Mouse (Mus musculus) hindbrain, postnatal 0 days (tissue): ENCODE measurements at regions not wholly inside any gene's neighbourhood (a gene's known extent, or its start where the extent isn't known, plus 50 kb on each side); places are given as distances from the start of the nearest gene placed in this dataset.

ENCODE experiments used
- ATAC-seq: fragments of 200-750 bp; cut with Nextera tagmentation; 2 replicates; pipeline ENCODE4 v1.8.0; 2017; ENCODE audit warnings: mild to moderate bottlenecking, moderate TSS enrichment, moderate library complexity
- DNase-seq: peaks from one replicate; pipeline ENCODE4 v3.0.0-alpha.2; 2015; ENCODE audit warnings: low spot score
- H3K27ac ChIP-seq: fragments of 300-500 bp; sonication (generic); 2 replicates; pipeline ENCODE4 v1.5.1; 2014; ENCODE audit warnings: mild to moderate bottlenecking
- H3K27me3 ChIP-seq: fragments of 300-500 bp; sonication (generic); 2 replicates; pipeline ENCODE4 v1.6.1; 2014; ENCODE audit warnings: low read length, mixed read lengths; ENCODE audit not compliant: insufficient read depth
- H3K36me3 ChIP-seq: fragments of 300-500 bp; sonication (generic); 2 replicates; pipeline ENCODE4 v1.6.1; 2014; ENCODE audit warnings: low read length, mixed read lengths; ENCODE audit not compliant: insufficient read depth
- H3K4me1 ChIP-seq: fragments of 300-500 bp; sonication (generic); 2 replicates; pipeline ENCODE4 v1.6.1; 2014; ENCODE audit warnings: antibody characterized with exemption, low read length, mixed read lengths; ENCODE audit not compliant: insufficient read depth
- H3K4me2 ChIP-seq: fragments of 300-500 bp; sonication (generic); 2 replicates; pipeline ENCODE4 v1.6.1; 2014; ENCODE audit warnings: low read depth, mild to moderate bottlenecking, low read length, moderate library complexity, mixed read lengths
- H3K4me3 ChIP-seq: fragments of 300-500 bp; sonication (generic); 2 replicates; pipeline ENCODE4 v1.5.1; 2014; ENCODE audit warnings: low read length
- H3K9ac ChIP-seq: fragments of 300-500 bp; sonication (generic); replicated peaks from 2 replicates; pipeline ENCODE4 v1.6.1; 2014; ENCODE audit warnings: mild to moderate bottlenecking, low read length, moderate library complexity, mixed read lengths
- H3K9me3 ChIP-seq: fragments of 300-500 bp; sonication (generic); 2 replicates; pipeline ENCODE4 v1.6.1; 2016; ENCODE audit warnings: low read length, mixed read lengths
- CTCF ChIP-seq: IDR thresholded peaks from 2 replicates; pipeline ENCODE4 v1.5.1; 2016; ENCODE audit warnings: antibody characterized with exemption, control low read depth, low read depth
- WGBS: fragments of 180-500 bp; shearing (Covaris S2); extraction: QIAGEN DNeasy Blood & Tissue Kit; methylation state at CpG from one replicate; pipeline ENCODE4 v1.1.7; 2014; 5-methylcytosine and 5-hydroxymethylcytosine counted together

- 58% methylated on average over 6 of the region's 6 CpGs for WGBS
- Histone ChIP-seq H3K4me2 (no peak overlapping the region), H3K36me3 (no peaks in the 10 kb centered on the region), H3K4me1 (no peaks in the 10 kb centered on the region), H3K27ac (no peak overlapping the region), H3K9me3 (no peaks in the 10 kb centered on the region), H3K4me3 (no peak overlapping the region), H3K9ac (no peak overlapping the region), H3K27me3 (no peaks in the 10 kb centered on the region)
- TF ChIP-seq CTCF, result no peak
- ATAC-seq (no peak), DNase-seq (no peak)
Measured at GRCm38 (mm10) chr4:58663628-58664205, 110.0 kb upstream of the Lpar1 start.

DNA sequence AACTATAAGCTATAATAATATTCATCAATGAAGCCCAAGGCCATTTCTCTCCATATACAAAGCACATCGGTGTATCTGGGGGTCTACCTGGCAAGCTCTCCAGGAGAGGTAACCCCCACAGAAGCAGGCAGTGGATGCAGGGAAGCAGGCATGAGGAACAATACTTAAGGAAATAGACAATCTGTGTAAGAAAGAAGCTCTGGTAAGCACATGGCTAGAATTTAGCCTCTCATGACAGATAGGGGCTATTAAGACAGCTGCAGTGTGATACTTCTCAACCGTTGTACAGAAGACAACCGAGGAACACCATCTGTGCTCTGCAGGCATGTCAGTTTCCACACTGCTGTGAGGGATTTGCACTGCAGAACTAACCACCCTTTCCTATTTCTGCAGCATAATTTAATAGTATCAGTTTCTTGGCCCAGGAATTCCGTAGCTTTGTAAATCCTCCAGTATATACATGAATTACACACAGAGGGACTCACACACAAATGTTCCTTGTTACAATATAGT, 108.1 kb upstream of the Lpar1 start:
- H3K4me3 ChIP-seq, result no peak overlapping the region
- no peaks in the 10 kb centered on the region for H3K36me3 ChIP-seq
- WGBS, result 63% methylated on average over 4 of the region's 4 CpGs
- no peak overlapping the region for H3K4me2 ChIP-seq
- no peaks in the 10 kb centered on the region for H3K4me1 ChIP-seq
- H3K27me3 ChIP-seq, result no peaks in the 10 kb centered on the region
- DNase-seq (no peak), ATAC-seq (no peak)
- TF ChIP-seq CTCF, result no peak
- H3K9ac ChIP-seq, result no peak overlapping the region
- H3K27ac ChIP-seq, result no peak overlapping the region
- no peaks in the 10 kb centered on the region for H3K9me3 ChIP-seq

DNA sequence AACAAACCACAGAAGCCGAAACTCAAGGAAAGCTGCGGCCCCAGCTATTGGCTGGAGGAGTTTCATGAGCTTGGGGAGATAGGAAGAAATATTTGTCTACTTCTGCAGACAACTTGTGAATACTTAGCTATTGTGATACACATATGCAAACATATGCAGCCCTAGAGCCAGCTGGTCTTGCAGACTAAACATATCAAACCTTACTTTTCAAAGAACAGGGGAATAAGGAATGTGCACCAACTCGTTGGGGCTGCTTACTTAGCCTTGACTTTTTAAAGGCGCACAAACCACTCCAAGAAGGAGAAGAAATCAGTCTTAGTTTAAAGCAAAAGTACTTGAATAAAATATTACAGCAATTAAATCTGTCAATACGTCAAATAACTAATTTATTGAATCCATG, 106.8 kb upstream of the Lpar1 start:
- no peak for ATAC-seq
- Histone ChIP-seq H3K4me1 (no peaks in the 10 kb centered on the region), H3K4me2 (no peak overlapping the region), H3K9ac (no peak overlapping the region), H3K27me3 (no peaks in the 10 kb centered on the region), H3K36me3 (no peaks in the 10 kb centered on the region), H3K4me3 (no peak overlapping the region), H3K9me3 (no peaks in the 10 kb centered on the region), H3K27ac (no peak overlapping the region)
- 78% methylated on average over 5 of the region's 5 CpGs for WGBS
- no peak for DNase-seq
- no peak for TF ChIP-seq CTCF

- WGBS, result 69% methylated on average over 6 of the region's 6 CpGs
- Histone ChIP-seq H3K36me3 (no peaks in the 10 kb centered on the region), H3K9me3 (no peaks in the 10 kb centered on the region), H3K27ac (no peak overlapping the region), H3K27me3 (no peaks in the 10 kb centered on the region), H3K4me1 (no peaks in the 10 kb centered on the region), H3K9ac (no peak overlapping the region), H3K4me2 (no peak overlapping the region), H3K4me3 (no peak overlapping the region)
- ATAC-seq (no peak), DNase-seq (no peak)
- TF ChIP-seq CTCF, result no peak
Measured at GRCm38 (mm10) chr4:58658206-58658605, 104.5 kb upstream of the Lpar1 start.

- TF ChIP-seq CTCF, result no peak
- no peaks in the 10 kb centered on the region for H3K4me1 ChIP-seq
- 75% methylated on average over 2 of the region's 2 CpGs for WGBS
Measured at GRCm38 (mm10) chr4:58647761-58648295, 94.1 kb upstream of the Lpar1 start.

DNA sequence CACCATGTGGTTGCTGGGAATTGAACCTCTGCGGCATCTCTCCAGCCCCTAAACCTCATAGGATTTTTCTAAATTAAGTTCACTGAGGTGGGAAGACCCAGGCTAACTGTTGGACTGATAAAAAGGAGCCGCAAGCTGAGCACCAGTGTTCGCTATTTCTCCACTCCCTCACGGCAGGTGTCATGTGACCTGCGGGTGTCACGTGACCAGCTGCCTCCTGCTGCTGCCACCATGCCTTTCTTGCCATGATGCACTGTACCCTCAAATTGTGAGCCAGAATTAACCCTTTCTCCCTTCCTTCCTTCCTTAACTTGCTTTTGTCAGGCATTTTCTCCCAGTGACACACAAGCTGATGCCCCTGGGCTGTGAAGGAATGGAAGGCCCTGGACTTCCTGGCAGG, 93.1 kb upstream of the Lpar1 start:
- WGBS, result 91% methylated on average over 6 of the region's 6 CpGs
- H3K4me3 ChIP-seq, result no peak overlapping the region
- no peaks in the 10 kb centered on the region for H3K36me3 ChIP-seq
- H3K9me3 ChIP-seq, result no peaks in the 10 kb centered on the region
- H3K9ac ChIP-seq, result no peak overlapping the region
- no peak overlapping the region for H3K27ac ChIP-seq
- ATAC-seq (no peak), DNase-seq (no peak)
- no peaks in the 10 kb centered on the region for H3K4me1 ChIP-seq
- H3K27me3 ChIP-seq, result no peaks in the 10 kb centered on the region
- no peak for TF ChIP-seq CTCF
- no peak overlapping the region for H3K4me2 ChIP-seq

More at GRCm38 (mm10) chr4:58647761-58648295, 94.1 kb upstream of the Lpar1 start:
- Histone ChIP-seq H3K4me2 (no peak overlapping the region), H3K27ac (no peak overlapping the region), H3K4me3 (no peak overlapping the region), H3K9ac (no peak overlapping the region), H3K36me3 (no peaks in the 10 kb centered on the region), H3K9me3 (no peaks in the 10 kb centered on the region), H3K27me3 (no peaks in the 10 kb centered on the region)
- DNase-seq (no peak), ATAC-seq (no peak)

DNA sequence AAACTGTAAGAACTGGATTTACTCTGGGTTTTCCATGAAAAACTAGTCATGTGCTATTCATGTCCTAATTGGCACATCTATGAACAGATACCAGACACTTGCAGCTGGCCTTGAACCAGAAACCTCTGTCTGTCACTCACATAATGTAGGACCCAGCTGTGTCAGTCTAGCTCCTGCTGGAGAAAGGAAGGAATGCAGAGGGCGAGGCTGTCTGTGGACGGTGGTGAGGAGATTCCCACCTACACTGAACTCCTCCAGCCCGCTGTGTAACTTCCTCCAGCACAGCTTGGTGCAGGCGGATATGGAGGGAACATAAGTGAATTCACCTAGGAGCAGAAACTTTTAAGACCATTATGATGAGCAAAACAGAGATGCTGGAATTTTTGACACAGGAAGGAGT, 89.7 kb upstream of the Lpar1 start:
- H3K9ac ChIP-seq, result no peak overlapping the region
- no peak overlapping the region for H3K4me3 ChIP-seq
- no peaks in the 10 kb centered on the region for H3K4me1 ChIP-seq
- ATAC-seq (no peak), DNase-seq (no peak)
- no peak overlapping the region for H3K4me2 ChIP-seq
- 63% methylated on average over 4 of the region's 4 CpGs for WGBS
- H3K36me3 ChIP-seq, result no peaks in the 10 kb centered on the region
- no peak for TF ChIP-seq CTCF
- H3K27me3 ChIP-seq, result no peaks in the 10 kb centered on the region
- no peaks in the 10 kb centered on the region for H3K9me3 ChIP-seq
- no peak overlapping the region for H3K27ac ChIP-seq
